Mouse (Mus musculus) inflammation-experienced regulatory T-cells, adult 6 months (primary cell): ENCODE measurements around the gene Hhat. TPM values are rescaled to one million over a fixed set of nuclear protein-coding genes. Genes with fewer than 3 reads are reported as not detected.

Experiments
- ATAC-seq: one replicate; pipeline ENCODE4 v1.8.0; 2017
- polyA plus RNA-seq, 3 experiments: library from polyadenylated mRNA; unstranded; fragments of 100-300 nt; shearing (Covaris generic); gene quantifications; one replicate each; pipeline ENCODE4 v1.2.1; 2017

Hhat gene
- polyA plus RNA-seq, 3 experiments from 2014 or later: 0.84 to 2.9 (median 2.8) TPM

GRCm38 (mm10) chr1:192647361-192647760, 123.7 kb downstream of the Hhat start:
- ATAC-seq: no peak

- no peak for ATAC-seq
Observed at GRCm38 (mm10) chr1:192642126-192642525, 128.9 kb downstream of the Hhat start.

GRCm38 (mm10) chr1:192639175-192639574, 131.8 kb downstream of the Hhat start:
- ATAC-seq: no peak

GRCm38 (mm10) chr1:192621843-192622242, 149.2 kb downstream of the Hhat start:
- ATAC-seq: no peak

GRCm38 (mm10) chr1:192613271-192613670, 157.8 kb downstream of the Hhat start:
- no peak for ATAC-seq

- ATAC-seq: no peak
Observed at GRCm38 (mm10) chr1:192611996-192612739, 158.9 kb downstream of the Hhat start.

GRCm38 (mm10) chr1:192606876-192607275, 164.1 kb downstream of the Hhat start:
- ATAC-seq: no peak

GRCm38 (mm10) chr1:192604413-192604812, 166.6 kb downstream of the Hhat start:
- no peak for ATAC-seq

GRCm38 (mm10) chr1:192603556-192603955, 167.5 kb downstream of the Hhat start:
- ATAC-seq: no peak

- ATAC-seq: no peak
Observed at GRCm38 (mm10) chr1:192601206-192601605, 169.8 kb downstream of the Hhat start.

- ATAC-seq: no peak
Observed at GRCm38 (mm10) chr1:192599746-192600145, 171.3 kb downstream of the Hhat start.

- no peak for ATAC-seq
Observed at GRCm38 (mm10) chr1:192598380-192598779, 172.6 kb downstream of the Hhat start.

- no peak for ATAC-seq
Observed at GRCm38 (mm10) chr1:192595426-192595825, 175.6 kb downstream of the Hhat start.

GRCm38 (mm10) chr1:192593492-192593891, 177.5 kb downstream of the Hhat start:
- no peak for ATAC-seq

- ATAC-seq: no peak
Observed at GRCm38 (mm10) chr1:192587451-192587850, 183.6 kb downstream of the Hhat start.

- ATAC-seq: no peak
Observed at GRCm38 (mm10) chr1:192585289-192585688, 185.7 kb downstream of the Hhat start.

GRCm38 (mm10) chr1:192582921-192583320, 188.1 kb downstream of the Hhat start:
- ATAC-seq: no peak

- ATAC-seq: no peak
Observed at GRCm38 (mm10) chr1:192564691-192565090, 206.3 kb downstream of the Hhat start.

- ATAC-seq: no peak
Observed at GRCm38 (mm10) chr1:192559341-192559740, 211.7 kb downstream of the Hhat start.

GRCm38 (mm10) chr1:192557978-192558594, 212.9 kb downstream of the Hhat start:
- ATAC-seq: no peak

GRCm38 (mm10) chr1:192555516-192555915, 215.5 kb downstream of the Hhat start:
- no peak for ATAC-seq

- ATAC-seq: no peak
Observed at GRCm38 (mm10) chr1:192550561-192550960, 220.5 kb downstream of the Hhat start.

GRCm38 (mm10) chr1:192546843-192547242, 224.2 kb downstream of the Hhat start:
- no peak for ATAC-seq

- no peak for ATAC-seq
Observed at GRCm38 (mm10) chr1:192544901-192545300, 226.1 kb downstream of the Hhat start.
